ENCODE assay signal across 16 mouse cellular contexts in the genomic region with DNA sequence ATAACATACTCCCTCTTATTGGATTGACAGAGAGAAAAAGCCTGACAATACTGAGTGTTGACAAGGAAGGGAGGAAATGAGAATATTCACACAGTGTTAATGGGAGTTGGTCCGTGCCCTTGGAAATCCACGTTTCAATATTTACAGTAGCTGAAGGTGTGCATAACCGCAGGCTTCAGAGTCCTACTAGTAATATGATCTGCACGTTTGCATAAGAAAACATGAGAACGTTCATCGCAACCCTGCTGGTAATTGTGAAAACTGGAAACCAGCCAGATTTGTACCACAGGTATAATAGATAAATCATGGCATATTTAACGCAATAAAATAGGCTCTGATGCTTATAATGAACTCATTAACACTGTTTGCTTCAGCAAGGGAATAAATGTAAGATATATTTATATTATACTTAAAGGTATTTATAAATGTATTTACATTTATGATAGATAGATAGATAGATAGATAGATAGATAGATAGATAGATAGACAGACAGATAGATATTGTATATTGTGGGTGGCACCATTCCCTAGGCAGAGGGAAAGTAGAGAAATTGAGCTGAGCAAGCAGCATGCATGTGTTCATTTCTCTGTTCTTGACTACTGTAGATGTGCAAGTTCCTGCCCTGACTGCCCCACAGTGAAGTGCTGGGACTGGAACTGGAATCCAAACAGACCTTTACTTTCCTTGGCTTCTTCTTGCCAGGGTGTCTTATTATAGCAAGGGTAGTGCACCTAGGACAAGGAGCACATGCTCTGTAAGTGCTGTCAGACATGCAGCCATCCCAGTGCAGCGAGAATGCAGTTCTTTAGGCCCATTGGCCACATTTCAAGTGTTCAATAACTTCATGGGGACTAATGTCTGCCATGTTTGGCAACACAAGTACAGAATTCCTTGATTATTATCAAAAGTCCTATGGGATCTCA.
"Had no signal": no experiment of that assay in that cellular context is flagged by ENCODE, and none has a peak within 500 bp of the region (broad histone marks: within the 10 kb centered on the region; RNA-seq: fewer than 3 reads in every experiment).

No protein-coding gene starts in this region.

- H3K36me3 ChIP-seq: limb, embryonic 10.5 days; liver, embryonic 15.5 days; lung, embryonic 15.5 days; midbrain, embryonic 10.5 days; neural tube, embryonic 13.5 days had no signal

- H3K4me3 ChIP-seq: layer of hippocampus, adult 2 months; left cerebral cortex, adult 2 months; limb, embryonic 10.5 days; liver, embryonic 15.5 days; lung, embryonic 15.5 days; midbrain, embryonic 10.5 days; neural tube, embryonic 13.5 days had no signal

- ATAC-seq: hindbrain, embryonic 16.5 days; inflammation-experienced regulatory T-cells, adult 6 months; midbrain, embryonic 16.5 days had no signal

- H3K27me3 ChIP-seq: liver, embryonic 15.5 days; lung, embryonic 15.5 days; neural tube, embryonic 13.5 days had no signal

- H3K9ac ChIP-seq: liver, embryonic 15.5 days; lung, embryonic 15.5 days; neural tube, embryonic 13.5 days had no signal

- H3K4me2 ChIP-seq: liver, embryonic 11.5 days; liver, embryonic 15.5 days; lung, embryonic 15.5 days; neural tube, embryonic 13.5 days had no signal

- H3K9me3 ChIP-seq: limb, embryonic 10.5 days; liver, embryonic 15.5 days; lung, embryonic 15.5 days; neural tube, embryonic 13.5 days had no signal

- H3K27ac ChIP-seq: layer of hippocampus, adult 2 months; left cerebral cortex, adult 2 months; limb, embryonic 10.5 days; liver, embryonic 15.5 days; lung, embryonic 15.5 days; midbrain, embryonic 10.5 days; neural tube, embryonic 13.5 days had no signal

- H3K4me1 ChIP-seq: liver, embryonic 15.5 days; midbrain, embryonic 10.5 days; neural tube, embryonic 13.5 days had no signal

- DNase-seq: kidney, adult 18-20 months; kidney, postnatal 10 days; kidney, postnatal 4 days; right cerebral cortex, adult 18-20 months; thymus, postnatal 14 days had no signal
